ENCODE assay signal across 33 mouse cellular contexts in genomic region chr15:63265845-63266244, GRCm38 (mm10).
"Had no signal": no experiment of that assay in that cellular context is flagged by ENCODE, and none has a peak within 500 bp of the region (broad histone marks: within the 10 kb centered on the region; RNA-seq: fewer than 3 reads in every experiment).

No protein-coding gene starts in this region.

- DNase-seq: heart, postnatal 10 days; heart, postnatal 14 days; heart, postnatal 36 days; heart, postnatal 4 days; kidney, adult 11 months; kidney, adult 18-20 months; kidney, adult 2 months; kidney, adult 9 months; kidney, postnatal 10 days; kidney, postnatal 14 days; kidney, postnatal 25 days; kidney, postnatal 36 days; kidney, postnatal 4 days; layer of hippocampus, adult 9-11 months; layer of hippocampus, postnatal 36 days had no signal

- H3K4me3 ChIP-seq: heart, embryonic 12.5 days; heart, embryonic 13.5 days; heart, embryonic 15.5 days; hindbrain, embryonic 10.5 days; hindbrain, embryonic 12.5 days; hindbrain, embryonic 13.5 days; hindbrain, embryonic 15.5 days; intestine, embryonic 15.5 days; kidney, embryonic 15.5 days; layer of hippocampus, adult 2 months; left cerebral cortex, adult 2 months had no signal

- H3K9me3 ChIP-seq: heart, embryonic 12.5 days; heart, embryonic 13.5 days; heart, embryonic 15.5 days; hindbrain, embryonic 10.5 days; hindbrain, embryonic 12.5 days; hindbrain, embryonic 13.5 days; hindbrain, embryonic 15.5 days; intestine, embryonic 15.5 days; kidney, embryonic 15.5 days had no signal

- H3K36me3 ChIP-seq: heart, embryonic 12.5 days; heart, embryonic 13.5 days; heart, embryonic 15.5 days; hindbrain, embryonic 10.5 days; hindbrain, embryonic 12.5 days; hindbrain, embryonic 13.5 days; hindbrain, embryonic 15.5 days; intestine, embryonic 15.5 days; kidney, embryonic 15.5 days had no signal

- H3K27ac ChIP-seq: heart, embryonic 13.5 days; heart, embryonic 15.5 days; hindbrain, embryonic 10.5 days; hindbrain, embryonic 12.5 days; hindbrain, embryonic 13.5 days; hindbrain, embryonic 14.5 days; hindbrain, embryonic 15.5 days; hindbrain, postnatal 0 days; intestine, embryonic 15.5 days; kidney, embryonic 15.5 days; kidney, postnatal 0 days; layer of hippocampus, adult 2 months; left cerebral cortex, adult 2 months had no signal

- H3K27me3 ChIP-seq: heart, embryonic 12.5 days; heart, embryonic 13.5 days; heart, embryonic 15.5 days; hindbrain, embryonic 12.5 days; hindbrain, embryonic 13.5 days; hindbrain, embryonic 15.5 days; intestine, embryonic 15.5 days; kidney, embryonic 15.5 days had no signal

- ATAC-seq: hindbrain, embryonic 16.5 days; hindbrain, postnatal 0 days; intestine, embryonic 15.5 days; intestine, embryonic 16.5 days; intestine, postnatal 0 days had no signal

- H3K4me1 ChIP-seq: heart, embryonic 12.5 days; heart, embryonic 13.5 days; heart, embryonic 15.5 days; hindbrain, embryonic 10.5 days; hindbrain, embryonic 12.5 days; hindbrain, embryonic 13.5 days; hindbrain, embryonic 15.5 days; intestine, embryonic 15.5 days; kidney, embryonic 15.5 days had no signal

- H3K4me2 ChIP-seq: heart, embryonic 11.5 days; heart, embryonic 12.5 days; heart, embryonic 13.5 days; heart, embryonic 15.5 days; hindbrain, embryonic 12.5 days; hindbrain, embryonic 13.5 days; hindbrain, embryonic 14.5 days; hindbrain, embryonic 15.5 days; intestine, embryonic 15.5 days; kidney, embryonic 15.5 days had no signal

- H3K9ac ChIP-seq: heart, embryonic 12.5 days; heart, embryonic 13.5 days; heart, embryonic 15.5 days; hindbrain, embryonic 12.5 days; hindbrain, embryonic 13.5 days; hindbrain, embryonic 14.5 days; hindbrain, embryonic 15.5 days; intestine, embryonic 15.5 days; kidney, embryonic 15.5 days had no signal
